Comparison of ENCODE assay signal across 9 mouse cellular contexts in genomic region chr7:30232631-30233148, GRCm38 (mm10). TPM values are rescaled to one million over a fixed set of nuclear protein-coding genes. Genes with fewer than 3 reads are reported as not detected.
DNase-seq lines count a peak whose midpoint lies in the region; ATAC-seq and TF ChIP-seq lines count a peak whose summit lies in the region.
"Had no signal": no experiment of that assay in that cellular context is flagged by ENCODE, and none has a peak within 500 bp of the region (broad histone marks: within the 10 kb centered on the region; RNA-seq: fewer than 3 reads in every experiment).

No protein-coding gene starts in this region.

- WGBS in embryonic facial prominence, embryonic 13.5 days = 3% methylated on average over 24 of the region's 24 CpGs
- WGBS in heart, embryonic 15.5 days = 2% methylated on average over 24 of the region's 24 CpGs

- peak overlapping the region; percentile 9; the same call in 1 of the 2 replicates for H3K27ac ChIP-seq in ES-Bruce4 (ENCODE audit: insufficient read depth, low read length)
- peak overlapping the region; percentile 94 for H3K27ac ChIP-seq in embryonic facial prominence, embryonic 13.5 days
- peak overlapping the region; percentile 90 for H3K27ac ChIP-seq in heart, embryonic 15.5 days

- TF ChIP-seq EP300 in ES-Bruce4 (IDR thresholded peaks at IDR 0.05; ENCODE audit: insufficient read depth, low read depth, low read length) = no peak

- no peaks in the 10 kb centered on the region for H3K27me3 ChIP-seq in ES-Bruce4 (ENCODE audit: control insufficient read depth, insufficient read depth, low read length, poor library complexity, severe bottlenecking)
- H3K27me3 ChIP-seq in embryonic facial prominence, embryonic 13.5 days = no peaks in the 10 kb centered on the region
- no peaks in the 10 kb centered on the region for H3K27me3 ChIP-seq in heart, embryonic 15.5 days

- TF ChIP-seq POLR2A in ES-Bruce4 (IDR thresholded peaks at IDR 0.05; ENCODE audit: insufficient read depth, low read length) = no peak

- peak; percentile 46 for DNase-seq in adrenal gland, postnatal 25 days
- DNase-seq in kidney, postnatal 36 days = peak; percentile 66 to 84
- peak; percentile 85 for DNase-seq in lung, postnatal 10 days
- peak; percentile 63 for DNase-seq in ovary, postnatal 36 days (ENCODE audit: low spot score)
- peak; percentile 55 to 75 for DNase-seq in urinary bladder, postnatal 4 days (ENCODE audit: low spot score in 2 of 2)

- peak overlapping the region; percentile 55 for H3K9ac ChIP-seq in ES-Bruce4 (ENCODE audit: low read depth, poor library complexity, severe bottlenecking)
- peak overlapping the region; percentile 80 for H3K9ac ChIP-seq in embryonic facial prominence, embryonic 13.5 days
- peak overlapping the region; percentile 58 for H3K9ac ChIP-seq in heart, embryonic 15.5 days

- peak overlapping the region; percentile 82 for H3K4me3 ChIP-seq in ES-Bruce4 (ENCODE audit: low read depth, low read length)
- peak overlapping the region; percentile 66 for H3K4me3 ChIP-seq in embryonic facial prominence, embryonic 13.5 days
- peak overlapping the region; percentile 63 for H3K4me3 ChIP-seq in heart, embryonic 15.5 days

- H3K36me3 ChIP-seq in ES-Bruce4 (ENCODE audit: control insufficient read depth, insufficient read depth, low read length, poor library complexity, severe bottlenecking) = no peaks in the 10 kb centered on the region
- H3K36me3 ChIP-seq in embryonic facial prominence, embryonic 13.5 days = peaks cover 31% of the 10 kb centered on the region
- peaks cover 6% of the 10 kb centered on the region; the same call in 1 of the 2 replicates for H3K36me3 ChIP-seq in heart, embryonic 15.5 days

- peak overlapping the region; percentile 80 for H3K4me2 ChIP-seq in embryonic facial prominence, embryonic 13.5 days
- H3K4me2 ChIP-seq in heart, embryonic 15.5 days = peak overlapping the region; percentile 76

- ATAC-seq in embryonic facial prominence, embryonic 13.5 days (ENCODE audit: insufficient number of reproducible peaks, insufficient read depth, low FRiP score, low TSS enrichment, low read depth) = no peak
- ATAC-seq in heart, embryonic 15.5 days (replicated peaks; ENCODE audit: insufficient number of reproducible peaks, insufficient read depth, low FRiP score, low read depth) = no peak

- H3K4me1 ChIP-seq in ES-Bruce4 (ENCODE audit: control insufficient read depth, insufficient read depth, low read length) = no peaks in the 10 kb centered on the region
- H3K4me1 ChIP-seq in embryonic facial prominence, embryonic 13.5 days = peaks cover 19% of the 10 kb centered on the region
- peaks cover 19% of the 10 kb centered on the region for H3K4me1 ChIP-seq in heart, embryonic 15.5 days (replicated peaks)

- no peaks in the 10 kb centered on the region for H3K9me3 ChIP-seq in ES-Bruce4 (replicated peaks; ENCODE audit: control insufficient read depth, insufficient read depth, low read length, poor library complexity, severe bottlenecking)
- H3K9me3 ChIP-seq in embryonic facial prominence, embryonic 13.5 days = no peaks in the 10 kb centered on the region
- H3K9me3 ChIP-seq in heart, embryonic 15.5 days (replicated peaks) = no peaks in the 10 kb centered on the region

- peak; percentile 73 for TF ChIP-seq CTCF in ES-Bruce4 (IDR thresholded peaks at IDR 0.05; ENCODE audit: low read depth, low read length)

RNA-seq across cellular contexts. Expression of gene Tbcb, which starts 0.6 kb away (rescaled TPM):
- 86.6 and 90.0 TPM in 2 replicates for polyA plus RNA-seq in ES-Bruce4 (2011; ENCODE audit: insufficient read depth, insufficient read length, low read depth, missing spikeins)
- 77.0 and 86.6 TPM in 2 replicates for total RNA-seq in adrenal gland, postnatal 25 days (2021)
- 213 and 214 TPM in 2 replicates for polyA plus RNA-seq in embryonic facial prominence, embryonic 13.5 days (2015; fragmentation: Nextera tagmentation; extraction: Ambion mirVana)
- polyA plus RNA-seq in heart, embryonic 15.5 days (2015; fragmentation: Nextera tagmentation; extraction: Ambion mirVana) = 125 and 140 TPM in 2 replicates

RNA-seq across cellular contexts. Expression of gene Polr2i, which starts 0.9 kb away (rescaled TPM):
- 58.7 and 65.4 TPM in 2 replicates for polyA plus RNA-seq in ES-Bruce4 (2011; ENCODE audit: insufficient read depth, insufficient read length, low read depth, missing spikeins)
- 63.2 and 71.6 TPM in 2 replicates for total RNA-seq in adrenal gland, postnatal 25 days (2021)
- polyA plus RNA-seq in embryonic facial prominence, embryonic 13.5 days (2015; fragmentation: Nextera tagmentation; extraction: Ambion mirVana) = 180 and 201 TPM in 2 replicates
- polyA plus RNA-seq in heart, embryonic 15.5 days (2015; fragmentation: Nextera tagmentation; extraction: Ambion mirVana) = 99.7 and 105 TPM in 2 replicates

RNA-seq across cellular contexts. Expression of gene Ovol3, which starts 2.8 kb away (rescaled TPM):
- not detected in 2 replicates for polyA plus RNA-seq in ES-Bruce4 (2011; ENCODE audit: insufficient read depth, insufficient read length, low read depth, missing spikeins)
- not detected in 2 replicates for total RNA-seq in adrenal gland, postnatal 25 days (2021)
- 0.30 TPM in 1 of 2 replicates, not detected in the other for polyA plus RNA-seq in embryonic facial prominence, embryonic 13.5 days (2015; fragmentation: Nextera tagmentation; extraction: Ambion mirVana)
- polyA plus RNA-seq in heart, embryonic 15.5 days (2015; fragmentation: Nextera tagmentation; extraction: Ambion mirVana) = not detected in 2 replicates
- total RNA-seq: left cerebral cortex, postnatal 36 days had no signal

RNA-seq across cellular contexts. Expression of gene Capns1, which starts 34.1 kb away (rescaled TPM):
- polyA plus RNA-seq in ES-Bruce4 (2011; ENCODE audit: insufficient read depth, insufficient read length, low read depth, missing spikeins) = 359 and 396 TPM in 2 replicates
- total RNA-seq in adrenal gland, postnatal 25 days (2021) = 624 and 670 TPM in 2 replicates
- polyA plus RNA-seq in embryonic facial prominence, embryonic 13.5 days (2015; fragmentation: Nextera tagmentation; extraction: Ambion mirVana) = 92.0 and 110 TPM in 2 replicates
- 77.4 and 96.6 TPM in 2 replicates for polyA plus RNA-seq in heart, embryonic 15.5 days (2015; fragmentation: Nextera tagmentation; extraction: Ambion mirVana)

RNA-seq across cellular contexts. Expression of gene Thap8, which starts 47.2 kb away (rescaled TPM):
- polyA plus RNA-seq in ES-Bruce4 (2011; ENCODE audit: insufficient read depth, insufficient read length, low read depth, missing spikeins) = 0.60 and 0.84 TPM in 2 replicates
- 1.2 TPM in 1 of 2 replicates, not detected in the other for total RNA-seq in adrenal gland, postnatal 25 days (2021)
- polyA plus RNA-seq in embryonic facial prominence, embryonic 13.5 days (2015; fragmentation: Nextera tagmentation; extraction: Ambion mirVana) = 0.15 and 0.59 TPM in 2 replicates
- 0.42 and 0.61 TPM in 2 replicates for polyA plus RNA-seq in heart, embryonic 15.5 days (2015; fragmentation: Nextera tagmentation; extraction: Ambion mirVana)

Comparison
In these comparisons a context has a peak if more than half of its experiments do, and no peak if none do; other contexts are left out.
1. H3K27ac ChIP-seq: peak in every context shown above with its lines; median percentile 94 in embryonic facial prominence, embryonic 13.5 days; 90 in heart, embryonic 15.5 days; 9 in ES-Bruce4.